Mouse (Mus musculus) kidney, postnatal 10 days (tissue): ENCODE data around the gene Gm21761.
A peak's percentile ranks its signal among the peaks of the same experiment; 100 is the strongest.
"Not testable (repeated sequence)": the region's sequence is repeated elsewhere in the genome, so short reads cannot be mapped to it uniquely, and the experiment has no call there.

ENCODE experiments used
- DNase-seq: peaks from one replicate; pipeline ENCODE4 v3.0.0; 2021; ENCODE audit warnings: mixed read lengths

The Gm21761 gene

DNA sequence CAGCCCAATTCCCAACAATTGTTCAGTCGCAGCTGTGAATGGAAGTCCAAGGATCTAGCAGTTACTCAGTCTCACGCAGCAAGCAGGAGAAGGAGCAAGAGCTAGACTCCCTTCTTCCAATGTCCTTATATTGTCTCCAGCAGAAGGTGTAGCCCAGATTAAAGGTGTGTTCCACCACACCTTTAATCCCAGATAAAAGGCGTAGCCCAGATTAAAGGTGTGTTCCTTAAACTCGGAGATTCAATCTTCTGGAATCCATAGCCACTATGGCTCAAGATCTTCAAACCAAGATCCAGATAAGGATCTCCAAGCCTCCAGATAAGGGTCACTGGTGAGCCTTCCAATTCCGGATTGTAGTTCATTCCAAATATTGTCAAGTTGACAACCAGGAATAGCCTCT lies at the start of gene Gm21761:
Gm21761 (minus strand) TSS at position 101 of the 400 bp plus-strand sequence.
- DNase-seq, result not testable (repeated sequence)

DNA sequence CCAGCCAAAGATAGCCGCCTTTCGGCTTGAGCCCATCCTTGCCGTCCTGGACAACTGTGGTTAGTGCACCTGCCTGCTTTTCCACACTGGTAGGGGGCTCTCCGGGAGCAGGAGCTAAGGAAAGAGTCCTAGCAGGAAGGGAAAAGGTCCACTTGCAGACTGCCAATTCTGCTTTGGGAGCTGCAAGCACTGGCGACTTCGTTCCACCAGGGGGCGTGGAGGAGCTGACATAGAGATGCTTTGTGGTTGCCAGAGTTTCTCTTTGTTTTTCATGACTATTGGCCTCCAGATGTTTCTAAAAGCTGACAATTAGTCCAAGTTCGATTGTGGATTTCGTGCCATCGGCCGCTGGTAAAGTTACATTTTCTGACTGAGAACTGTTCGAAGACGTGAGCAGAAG lies 40.1 kb upstream of the Gm21761 start:
- not testable (repeated sequence) for DNase-seq

DNA sequence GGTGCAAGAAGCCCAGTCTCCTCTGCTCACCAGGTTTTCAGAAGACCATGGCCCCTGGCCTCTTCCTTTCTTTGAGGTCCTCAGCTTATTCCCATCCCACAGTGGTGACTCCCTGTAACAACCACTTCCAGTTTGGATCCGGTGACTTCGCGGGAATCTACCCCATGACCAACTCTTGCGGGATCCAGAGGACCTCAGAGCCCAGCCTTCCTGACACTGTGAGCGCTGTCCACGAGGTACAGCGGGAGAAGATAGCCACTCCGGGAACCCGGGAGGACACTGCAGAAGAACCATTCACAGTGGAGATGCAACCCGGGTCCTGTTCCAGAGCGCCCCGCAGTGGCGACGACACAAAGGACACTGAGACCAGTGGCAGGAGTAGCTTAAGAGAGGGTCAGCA lies 39.1 kb upstream of the Gm21761 start:
- DNase-seq, result not testable (repeated sequence)

DNA sequence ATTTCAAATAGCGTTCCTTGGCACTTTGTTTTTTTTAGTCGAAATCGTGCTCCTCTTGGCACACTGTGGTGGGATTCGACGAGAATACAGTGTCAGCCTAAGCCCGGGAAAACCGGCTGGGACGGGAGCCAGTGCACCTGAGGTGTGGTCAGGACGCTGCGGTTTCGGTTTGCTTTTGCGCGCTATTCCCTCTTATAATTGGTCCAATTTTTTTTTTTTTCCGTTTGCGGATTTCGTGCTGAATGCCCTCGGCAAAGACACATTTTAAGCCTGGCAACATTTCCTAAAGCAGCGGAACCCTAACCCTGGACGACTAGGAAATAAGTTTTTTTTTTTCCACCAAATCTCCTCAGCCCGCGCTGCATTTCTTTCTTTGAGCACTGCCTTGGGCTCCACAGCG lies 36.9 kb upstream of the Gm21761 start:
- DNase-seq, result peak; percentile 37

DNA sequence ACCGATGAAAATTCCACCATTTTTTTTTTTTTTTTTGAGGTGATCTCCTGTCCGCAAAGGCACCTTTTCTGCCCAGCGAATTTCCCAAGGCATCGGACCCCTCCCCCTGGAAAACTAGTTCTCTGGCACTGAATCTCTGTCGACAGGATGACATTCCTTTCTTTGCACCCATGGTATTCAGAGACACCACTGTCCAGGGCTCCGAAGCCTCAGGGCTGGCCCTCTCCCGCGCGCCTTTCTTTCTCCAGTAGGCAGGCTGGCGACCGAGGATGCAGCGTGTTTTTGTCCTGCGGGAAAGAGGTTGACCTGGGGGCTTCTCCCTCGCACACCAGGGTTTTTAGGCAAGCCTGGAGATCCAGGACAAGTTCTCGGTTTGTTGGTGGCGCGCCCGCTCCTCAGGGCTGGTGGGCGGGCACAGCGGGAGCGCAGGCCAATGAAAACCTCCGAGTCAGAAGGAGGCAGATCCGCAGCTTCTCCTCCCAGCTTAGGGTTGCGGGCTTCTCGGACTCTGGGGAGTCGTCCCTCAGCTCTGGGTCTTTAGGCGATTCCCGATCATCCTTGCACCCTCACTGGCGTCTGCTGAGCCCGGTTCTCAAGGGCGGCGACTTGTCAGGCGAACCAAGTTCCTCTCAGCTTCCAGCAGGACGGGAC lies 36.4 kb upstream of the Gm21761 start:
- DNase-seq, result peak; percentile 5

- not testable (repeated sequence) for DNase-seq
Observed at GRCm38 (mm10) chr13:119962856-119963255, 33.8 kb upstream of the Gm21761 start.

DNA sequence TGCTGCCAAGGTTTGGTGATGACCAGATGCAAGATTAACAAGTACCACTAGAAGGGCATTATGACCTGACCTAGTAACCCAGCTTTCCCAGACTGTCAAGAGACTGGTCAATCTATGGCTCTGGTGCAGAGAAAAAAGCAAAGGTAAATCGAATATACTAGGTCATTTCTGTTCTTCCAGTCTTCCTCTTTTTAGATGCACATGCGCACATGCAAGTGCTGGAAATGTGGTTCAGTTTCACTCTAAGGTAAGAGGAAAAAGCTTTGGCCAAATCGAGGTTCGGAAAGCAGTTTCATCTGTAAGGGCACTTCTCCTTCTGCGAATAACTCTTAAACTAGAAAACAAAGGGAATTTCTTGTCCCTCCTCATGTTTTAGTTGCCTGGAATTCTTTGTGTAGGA lies 26.5 kb upstream of the Gm21761 start:
- DNase-seq, result not testable (repeated sequence)

- DNase-seq, result not testable (repeated sequence)
Observed at GRCm38 (mm10) chr13:119955089-119955488, 26.0 kb upstream of the Gm21761 start.

GRCm38 (mm10) chr13:119950706-119951105 lies 21.6 kb upstream of the Gm21761 start, which contains the start of gene B020031M17Rik:
Gene B020031M17Rik (minus strand): TSS chr13:119950806.
- DNase-seq, result not testable (repeated sequence)

DNA sequence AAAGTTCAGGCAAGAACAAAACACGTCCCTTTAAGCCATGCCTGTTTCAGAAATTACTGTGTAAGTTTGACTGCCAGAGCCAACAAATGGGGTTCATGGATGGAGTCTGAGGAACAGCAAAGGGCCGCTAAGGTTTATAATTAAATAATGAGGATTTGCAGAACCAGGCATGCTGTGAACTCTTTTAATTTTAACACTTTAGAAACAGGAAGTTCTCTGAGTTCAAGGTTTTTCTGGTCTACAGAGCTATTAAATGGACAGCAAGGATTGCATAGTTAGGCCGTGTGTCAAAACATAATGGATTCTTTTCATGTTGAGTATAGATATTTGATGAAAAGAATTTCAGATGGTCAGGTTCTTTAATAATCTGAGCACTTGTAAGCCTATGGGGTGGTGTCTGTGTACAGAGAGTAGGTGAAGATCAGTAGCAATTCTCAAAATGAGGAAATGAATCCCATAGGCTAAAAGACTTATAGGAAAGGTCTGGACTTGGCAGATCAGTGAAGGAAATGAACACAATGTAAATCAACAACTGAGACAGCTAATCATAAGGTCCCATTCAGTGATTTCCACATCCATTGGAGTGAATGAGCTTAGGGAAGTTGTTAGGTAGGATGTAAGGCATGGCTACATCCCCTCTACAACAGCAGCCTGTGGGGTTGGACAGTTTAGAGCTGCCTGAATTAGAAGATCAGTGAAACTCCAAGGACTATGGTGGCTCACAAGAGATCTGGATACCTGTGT lies 4.3 kb downstream of the Gm21761 start:
- not testable (repeated sequence) for DNase-seq

DNA sequence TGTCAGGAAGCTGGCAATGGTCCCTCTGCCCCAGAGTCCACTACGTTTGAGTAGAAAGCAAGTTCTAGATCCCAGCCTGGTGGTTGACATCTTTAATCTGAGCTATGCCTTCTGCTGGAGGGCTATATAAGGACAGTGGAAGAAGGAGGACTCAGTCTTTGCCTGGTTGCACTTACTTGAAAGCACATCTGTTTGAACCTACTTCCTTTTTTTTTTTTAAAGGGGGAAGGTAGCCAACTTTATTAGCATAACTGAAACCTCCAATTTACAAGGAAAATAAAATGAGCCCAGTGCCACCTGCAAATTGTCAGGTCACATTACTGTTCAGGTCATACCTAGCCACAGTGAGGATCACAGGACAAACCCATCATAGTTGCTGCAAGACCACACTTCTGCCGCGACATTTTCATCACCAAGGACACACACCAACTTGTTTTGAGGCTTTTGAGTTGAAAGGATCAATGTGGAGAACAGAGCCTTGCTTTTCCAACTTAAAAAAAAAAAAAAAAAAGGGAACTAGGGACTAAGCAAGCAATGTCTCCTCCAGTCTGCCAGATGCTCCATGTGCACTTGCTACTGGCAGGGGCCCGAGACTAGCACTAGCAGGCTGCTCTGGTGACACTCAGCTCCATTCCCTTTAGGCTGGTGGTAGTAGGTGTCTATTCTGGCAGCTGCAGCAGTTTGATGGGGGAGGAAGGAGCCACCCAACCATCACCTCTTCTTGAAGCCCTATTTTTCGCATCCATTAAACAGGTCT lies 11.9 kb downstream of the Gm21761 start:
- DNase-seq, result not testable (repeated sequence)

DNA sequence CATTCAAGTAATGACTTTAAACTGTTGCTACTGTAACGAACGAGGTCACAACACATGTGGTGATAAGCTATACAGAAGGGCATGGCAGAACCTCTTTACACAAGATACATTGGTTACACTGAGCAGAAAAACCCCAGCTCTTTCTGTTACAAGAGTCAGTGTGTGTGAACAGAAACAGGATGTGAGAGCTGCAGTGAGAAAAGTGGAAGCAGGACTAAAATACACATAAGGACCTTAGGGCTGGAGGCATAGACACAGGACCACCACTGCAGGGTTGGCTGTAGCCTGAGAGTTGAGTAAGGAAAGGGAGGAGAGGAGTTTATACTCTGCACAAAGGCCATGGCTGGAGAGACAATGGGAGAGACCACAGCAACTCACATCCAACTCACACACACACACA lies 12.6 kb downstream of the Gm21761 start:
- not testable (repeated sequence) for DNase-seq

DNA sequence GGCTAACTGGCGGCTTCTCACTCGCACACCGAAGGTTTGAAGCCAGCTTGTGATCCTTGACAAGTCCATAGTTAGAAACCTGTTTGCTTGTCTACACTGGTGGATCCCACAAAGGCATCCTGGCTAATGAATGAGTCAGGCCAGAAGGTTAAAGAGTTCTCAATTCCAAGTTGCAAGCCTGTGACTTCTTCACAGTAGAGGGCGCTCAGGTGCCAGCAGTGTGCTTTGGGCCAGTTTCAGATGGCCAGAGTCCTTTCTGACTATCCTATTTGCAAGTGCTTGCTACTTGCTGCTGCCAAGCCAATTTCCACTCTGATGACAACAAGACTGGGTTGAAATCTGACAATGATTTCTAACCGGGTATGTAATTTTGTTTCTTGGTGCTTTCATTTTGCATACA lies 30.5 kb downstream of the Gm21761 start:
- DNase-seq, result not testable (repeated sequence)

DNA sequence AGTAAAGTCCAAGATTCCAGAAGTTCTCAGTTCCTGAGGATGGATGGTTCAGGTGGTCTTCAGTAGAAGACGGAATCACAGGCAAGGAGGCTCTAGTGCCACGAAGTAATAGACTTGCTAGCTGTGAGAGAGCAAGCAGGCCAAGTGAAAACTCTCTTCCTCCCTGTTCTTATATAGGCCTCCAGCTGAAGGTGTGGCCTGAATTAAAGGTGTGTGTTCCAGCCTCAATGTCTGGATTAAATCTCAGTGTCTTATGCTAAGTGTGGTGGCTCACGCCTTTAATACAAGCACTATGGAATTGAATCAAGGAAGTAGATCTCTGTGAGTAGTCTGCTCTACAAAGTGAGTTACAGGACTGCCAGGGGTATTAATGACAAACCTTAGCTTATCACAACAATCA lies 34.4 kb downstream of the Gm21761 start, which contains the start of gene Tcstv1:
Tcstv1 (minus strand) TSS at position 101 of the 400 bp plus-strand sequence.
- not testable (repeated sequence) for DNase-seq

GRCm38 (mm10) chr13:119886896-119887295 lies 42.2 kb downstream of the Gm21761 start:
- peak; percentile 26 for DNase-seq

DNA sequence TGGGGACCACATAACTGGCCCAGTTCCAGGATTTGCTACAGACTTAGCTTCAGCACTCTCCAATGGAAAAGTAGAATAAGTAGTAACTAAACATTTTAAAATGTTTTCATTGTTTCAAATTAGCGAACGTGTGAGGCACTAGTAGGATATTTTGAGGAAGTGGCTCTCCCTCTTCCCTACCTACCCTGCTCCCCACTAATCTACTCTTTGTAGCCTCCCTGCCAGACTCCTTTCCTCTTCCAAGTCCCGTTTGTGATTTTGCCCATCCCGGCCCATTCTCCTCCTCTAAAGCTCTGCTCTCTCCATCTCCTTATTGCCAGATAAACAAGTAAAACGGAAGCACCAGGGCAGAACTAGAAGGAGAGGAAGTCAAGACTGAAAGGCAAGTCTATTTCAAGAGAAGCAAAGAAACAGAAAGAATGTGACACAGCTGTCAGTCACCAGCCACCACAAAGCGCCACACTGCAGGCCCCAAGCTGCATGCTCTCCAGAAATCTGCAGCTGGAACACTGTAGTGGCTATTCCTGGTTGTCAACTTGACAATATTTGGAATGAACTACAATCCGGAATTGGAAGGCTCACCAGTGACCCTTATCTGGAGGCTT lies 64.6 kb downstream of the Gm21761 start:
- DNase-seq, result not testable (repeated sequence)

GRCm38 (mm10) chr13:119862399-119862798 lies 66.7 kb downstream of the Gm21761 start:
- not testable (repeated sequence) for DNase-seq
